Mouse (Mus musculus) hindbrain, embryonic 13.5 days (tissue): ENCODE data around the gene Rae1. TPM values are rescaled to one million over a fixed set of nuclear protein-coding genes. Genes with fewer than 3 reads are reported as not detected.

Experiments used
- ATAC-seq: fragments of 200-750 bp; cut with Nextera tagmentation; 2 replicates; pipeline ENCODE4 v1.8.0; 2017; ENCODE audit warnings: moderate TSS enrichment; ENCODE audit not compliant: low FRiP score
- H3K27ac ChIP-seq: fragments of 300-500 bp; sonication (generic); 2 replicates; pipeline ENCODE4 v1.5.1; 2015; ENCODE audit warnings: inconsistent platforms, mild to moderate bottlenecking, moderate library complexity
- H3K27me3 ChIP-seq: fragments of 300-500 bp; sonication (generic); 2 replicates; pipeline ENCODE4 v1.6.1; 2015; ENCODE audit warnings: mild to moderate bottlenecking, inconsistent platforms
- H3K36me3 ChIP-seq: fragments of 300-500 bp; sonication (generic); 2 replicates; pipeline ENCODE4 v1.6.1; 2015; ENCODE audit warnings: mild to moderate bottlenecking, inconsistent platforms
- H3K4me1 ChIP-seq: fragments of 300-500 bp; sonication (generic); replicated peaks from 2 replicates; pipeline ENCODE4 v1.6.1; 2015; ENCODE audit warnings: inconsistent platforms
- H3K4me2 ChIP-seq: fragments of 300-500 bp; sonication (generic); 2 replicates; pipeline ENCODE4 v1.6.1; 2015; ENCODE audit warnings: inconsistent platforms, mild to moderate bottlenecking, moderate library complexity
- H3K4me3 ChIP-seq: fragments of 300-500 bp; sonication (generic); 2 replicates; pipeline ENCODE4 v1.5.1; 2015; ENCODE audit warnings: mild to moderate bottlenecking, inconsistent platforms
- H3K9ac ChIP-seq: fragments of 300-500 bp; sonication (generic); 2 replicates; pipeline ENCODE4 v1.6.1; 2015; ENCODE audit warnings: mild to moderate bottlenecking, inconsistent platforms
- H3K9me3 ChIP-seq: fragments of 300-500 bp; sonication (generic); 2 replicates; pipeline ENCODE4 v1.6.1; 2016; ENCODE audit warnings: inconsistent platforms
- WGBS: fragments of 180-500 bp; shearing (Covaris S2); methylation state at CpG from one replicate; pipeline ENCODE4 v1.1.7; 2015; 5-methylcytosine and 5-hydroxymethylcytosine counted together
- polyA plus RNA-seq: library from polyadenylated mRNA; unstranded; fragments of >200 nt; fragmentation: Nextera tagmentation; extraction: Ambion mirVana; gene quantifications from 2 replicates; pipeline ENCODE4 v1.2.1, GENCODE M21; 2015

Gene Rae1
- polyA plus RNA-seq, 1 experiment from 2014 or later = 118 TPM

GRCm38 (mm10) chr2:173030591-173031338, 30.8 kb downstream of the Rae1 start:
- no peak for ATAC-seq
- Histone ChIP-seq H3K27ac (no peak overlapping the region), H3K4me1 (peaks cover 29% of the 10 kb centered on the region), H3K9me3 (no peaks in the 10 kb centered on the region), H3K4me2 (no peak overlapping the region), H3K4me3 (no peak overlapping the region), H3K27me3 (no peaks in the 10 kb centered on the region), H3K36me3 (peaks cover 68% of the 10 kb centered on the region), H3K9ac (no peak overlapping the region)
- 83% methylated on average over 12 of the region's 12 CpGs for WGBS

GRCm38 (mm10) chr2:173033531-173033930, 33.6 kb downstream of the Rae1 start:
- Histone ChIP-seq H3K4me3 (no peak overlapping the region), H3K27me3 (no peaks in the 10 kb centered on the region), H3K4me1 (0 out of 2 replicates have a peak, but pooled peaks cover 2% of the 10 kb centered on the region), H3K4me2 (no peak overlapping the region), H3K9me3 (no peaks in the 10 kb centered on the region), H3K9ac (no peak overlapping the region), H3K36me3 (peaks cover 59% of the 10 kb centered on the region), H3K27ac (no peak overlapping the region)
- 97% methylated on average over 13 of the region's 13 CpGs for WGBS
- no peak for ATAC-seq

GRCm38 (mm10) chr2:173034998-173035397, 35.1 kb downstream of the Rae1 start:
- Histone ChIP-seq H3K4me1 (no peaks in the 10 kb centered on the region), H3K4me2 (no peak overlapping the region), H3K4me3 (no peak overlapping the region), H3K27me3 (no peaks in the 10 kb centered on the region), H3K27ac (no peak overlapping the region), H3K36me3 (peaks cover 54% of the 10 kb centered on the region), H3K9me3 (no peaks in the 10 kb centered on the region), H3K9ac (no peak overlapping the region)
- 82% methylated on average over 4 of the region's 4 CpGs for WGBS
- ATAC-seq = no peak

- H3K36me3 ChIP-seq = peaks cover 48% of the 10 kb centered on the region
- ATAC-seq = no peak
Measured at GRCm38 (mm10) chr2:173035653-173036052, 35.7 kb downstream of the Rae1 start.

GRCm38 (mm10) chr2:173036055-173036454, 36.1 kb downstream of the Rae1 start:
- no peaks in the 10 kb centered on the region for H3K27me3 ChIP-seq
- no peak overlapping the region for H3K4me3 ChIP-seq
- 92% methylated on average over 5 of the region's 5 CpGs for WGBS
- H3K9me3 ChIP-seq = no peaks in the 10 kb centered on the region
- H3K4me2 ChIP-seq = no peak overlapping the region
- no peak overlapping the region for H3K9ac ChIP-seq
- H3K27ac ChIP-seq = no peak overlapping the region
- H3K36me3 ChIP-seq = peaks cover 44% of the 10 kb centered on the region
- ATAC-seq = no peak
- H3K4me1 ChIP-seq = no peaks in the 10 kb centered on the region

More at GRCm38 (mm10) chr2:173035653-173036052, 35.7 kb downstream of the Rae1 start:
- no peak overlapping the region for H3K9ac ChIP-seq
- no peaks in the 10 kb centered on the region for H3K4me1 ChIP-seq
- no peak overlapping the region for H3K27ac ChIP-seq
- no peak overlapping the region for H3K4me3 ChIP-seq
- no peaks in the 10 kb centered on the region for H3K27me3 ChIP-seq
- no peak overlapping the region for H3K4me2 ChIP-seq
- 99% methylated on average over 5 of the region's 5 CpGs for WGBS
- no peaks in the 10 kb centered on the region for H3K9me3 ChIP-seq

GRCm38 (mm10) chr2:173036611-173037010, 36.7 kb downstream of the Rae1 start:
- WGBS = 66% methylated on average over 4 of the region's 4 CpGs
- Histone ChIP-seq H3K9ac (no peak overlapping the region), H3K4me2 (no peak overlapping the region), H3K4me3 (no peak overlapping the region), H3K36me3 (peaks cover 38% of the 10 kb centered on the region), H3K4me1 (no peaks in the 10 kb centered on the region), H3K27me3 (no peaks in the 10 kb centered on the region), H3K9me3 (no peaks in the 10 kb centered on the region), H3K27ac (no peak overlapping the region)
- no peak for ATAC-seq

GRCm38 (mm10) chr2:173037347-173037746, 37.4 kb downstream of the Rae1 start:
- no peaks in the 10 kb centered on the region for H3K27me3 ChIP-seq
- H3K36me3 ChIP-seq = peaks cover 31% of the 10 kb centered on the region
- no peak overlapping the region for H3K4me2 ChIP-seq
- ATAC-seq = no peak
- no peak overlapping the region for H3K27ac ChIP-seq
- no peaks in the 10 kb centered on the region for H3K4me1 ChIP-seq
- no peaks in the 10 kb centered on the region for H3K9me3 ChIP-seq
- H3K9ac ChIP-seq = no peak overlapping the region
- no peak overlapping the region for H3K4me3 ChIP-seq
- 83% methylated on average over 5 of the region's 5 CpGs for WGBS

- peaks cover 24% of the 10 kb centered on the region for H3K36me3 ChIP-seq
- 75% methylated on average over 7 of the region's 7 CpGs for WGBS
- ATAC-seq = no peak
Measured at GRCm38 (mm10) chr2:173037827-173038607, 38.1 kb downstream of the Rae1 start.

GRCm38 (mm10) chr2:173039041-173039440, 39.1 kb downstream of the Rae1 start:
- H3K4me2 ChIP-seq = no peak overlapping the region
- H3K9ac ChIP-seq = no peak overlapping the region
- no peaks in the 10 kb centered on the region for H3K27me3 ChIP-seq
- H3K4me3 ChIP-seq = no peak overlapping the region
- WGBS = 92% methylated on average over 4 of the region's 4 CpGs
- H3K4me1 ChIP-seq = no peaks in the 10 kb centered on the region
- H3K36me3 ChIP-seq = peaks cover 14% of the 10 kb centered on the region
- ATAC-seq = no peak
- H3K27ac ChIP-seq = no peak overlapping the region
- H3K9me3 ChIP-seq = no peaks in the 10 kb centered on the region

More at GRCm38 (mm10) chr2:173037827-173038607, 38.1 kb downstream of the Rae1 start:
- Histone ChIP-seq H3K9me3 (no peaks in the 10 kb centered on the region), H3K27ac (no peak overlapping the region), H3K9ac (no peak overlapping the region), H3K4me2 (no peak overlapping the region), H3K4me1 (no peaks in the 10 kb centered on the region), H3K4me3 (no peak overlapping the region), H3K27me3 (no peaks in the 10 kb centered on the region)

GRCm38 (mm10) chr2:173040803-173041202, 40.9 kb downstream of the Rae1 start:
- Histone ChIP-seq H3K4me2 (no peak overlapping the region), H3K9ac (no peak overlapping the region), H3K4me1 (no peaks in the 10 kb centered on the region), H3K27me3 (no peaks in the 10 kb centered on the region), H3K9me3 (no peaks in the 10 kb centered on the region), H3K27ac (no peak overlapping the region), H3K4me3 (no peak overlapping the region), H3K36me3 (no peaks in the 10 kb centered on the region)
- WGBS = 89% methylated on average over 3 of the region's 3 CpGs
- no peak for ATAC-seq

- Histone ChIP-seq H3K4me3 (no peak overlapping the region), H3K27me3 (no peaks in the 10 kb centered on the region), H3K4me1 (no peaks in the 10 kb centered on the region), H3K9me3 (no peaks in the 10 kb centered on the region), H3K27ac (no peak overlapping the region), H3K4me2 (no peak overlapping the region), H3K9ac (no peak overlapping the region), H3K36me3 (no peaks in the 10 kb centered on the region)
- no peak for ATAC-seq
- 66% methylated on average over 5 of the region's 5 CpGs for WGBS
Measured at GRCm38 (mm10) chr2:173041242-173041641, 41.3 kb downstream of the Rae1 start.

GRCm38 (mm10) chr2:173041893-173042292, 42.0 kb downstream of the Rae1 start:
- no peaks in the 10 kb centered on the region for H3K9me3 ChIP-seq
- ATAC-seq = no peak
- WGBS = 82% methylated on average over 1 of the region's 1 CpGs

More at GRCm38 (mm10) chr2:173041893-173042292, 42.0 kb downstream of the Rae1 start:
- H3K27ac ChIP-seq = no peak overlapping the region
- no peaks in the 10 kb centered on the region for H3K4me1 ChIP-seq
- no peak overlapping the region for H3K4me3 ChIP-seq
- H3K4me2 ChIP-seq = no peak overlapping the region
- H3K9ac ChIP-seq = no peak overlapping the region
- H3K27me3 ChIP-seq = no peaks in the 10 kb centered on the region
- H3K36me3 ChIP-seq = no peaks in the 10 kb centered on the region
